Mouse (Mus musculus): ENCODE data around the gene Iqschfp.

The Iqschfp gene

DNA sequence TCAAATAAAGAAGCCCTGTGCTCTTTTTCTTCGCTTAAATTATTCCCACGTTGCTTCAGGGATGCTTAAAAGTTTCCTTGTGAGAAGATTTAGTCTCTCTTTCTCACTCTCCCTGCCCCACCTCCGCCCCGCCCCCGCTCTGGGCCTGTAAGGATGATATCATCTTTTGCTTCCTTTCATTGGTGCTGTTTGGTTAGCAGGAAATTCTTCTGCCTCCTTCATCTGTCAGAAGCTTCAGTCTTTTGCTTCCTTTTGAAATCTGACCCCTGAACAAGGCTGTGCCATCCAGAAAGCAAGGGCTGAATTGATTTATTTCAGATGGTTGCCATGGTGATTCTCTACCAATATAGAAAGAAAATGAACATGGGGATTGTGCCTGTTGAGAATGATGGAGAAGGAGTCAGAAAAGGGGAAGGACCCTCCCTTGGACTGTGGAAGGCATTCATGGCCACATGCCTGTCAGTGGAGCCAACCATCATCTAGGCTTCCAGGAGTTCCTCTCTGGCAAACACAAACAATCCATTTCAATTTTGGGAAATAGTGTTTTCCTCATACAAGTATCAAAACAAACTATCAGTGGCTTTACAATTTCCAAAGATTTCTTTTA, 62.5 kb downstream of the Iqschfp start:
- DNase-seq (ENCODE audit: low read depth) = no peak

DNA sequence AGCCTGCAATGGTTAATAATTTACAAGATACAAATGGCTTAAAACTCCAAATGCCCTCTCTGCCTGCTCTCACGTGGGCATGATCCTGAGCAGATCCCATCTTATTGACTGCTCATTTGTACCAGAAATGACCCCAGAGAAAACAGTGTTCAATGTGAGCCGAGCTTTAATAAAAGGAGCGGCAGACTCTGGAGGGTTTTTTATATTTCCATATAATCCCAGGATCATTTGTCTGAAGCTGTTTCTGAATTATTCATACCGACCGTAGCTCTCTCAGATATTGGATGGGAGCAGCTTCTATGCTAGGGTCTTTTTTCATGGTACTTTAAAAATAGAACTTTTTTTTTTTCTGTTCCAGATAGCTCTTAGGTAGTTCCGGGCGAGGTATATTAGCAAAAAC, 67.6 kb downstream of the Iqschfp start:
- no peak for DNase-seq (ENCODE audit: low read depth)

DNA sequence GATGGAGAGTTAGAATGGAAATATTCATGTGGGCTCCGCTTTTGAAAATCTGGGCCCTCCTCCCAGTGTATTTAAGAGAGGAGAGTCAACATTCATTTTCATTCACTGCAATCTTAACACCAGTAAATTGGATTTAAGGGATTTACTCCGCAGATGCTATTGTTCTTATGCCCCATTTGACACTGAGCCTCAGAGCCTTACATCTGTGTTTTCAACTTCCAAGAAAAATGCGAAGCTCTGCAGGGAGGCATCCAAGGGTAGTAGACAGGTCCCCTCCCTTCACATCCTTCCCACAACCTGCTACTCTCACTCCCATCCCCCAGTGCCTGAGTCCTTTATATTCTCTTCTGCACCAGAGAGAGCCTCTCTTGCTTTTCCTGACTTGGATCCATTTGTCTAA, 68.1 kb downstream of the Iqschfp start:
- no peak for DNase-seq (ENCODE audit: low read depth)

DNA sequence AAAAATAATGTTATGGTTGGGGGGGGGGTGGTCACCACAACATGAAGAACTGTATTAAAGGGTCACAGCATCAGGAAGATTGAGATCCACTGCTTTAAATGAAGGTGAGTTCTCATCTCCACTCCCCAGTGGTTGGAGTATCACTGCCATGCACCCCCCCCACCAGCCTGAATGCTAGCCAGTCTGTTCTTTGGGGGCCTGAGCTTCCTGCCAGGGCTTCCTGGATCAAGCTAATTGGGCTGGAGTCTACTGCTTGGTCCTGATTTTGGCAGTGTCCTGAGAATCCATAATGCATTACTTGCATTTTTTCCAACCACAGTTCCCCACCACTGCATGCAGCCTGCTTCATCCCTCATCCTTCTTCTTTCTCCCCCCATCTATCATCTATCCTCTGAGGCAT, 68.7 kb downstream of the Iqschfp start:
- DNase-seq (ENCODE audit: low read depth) = no peak

DNA sequence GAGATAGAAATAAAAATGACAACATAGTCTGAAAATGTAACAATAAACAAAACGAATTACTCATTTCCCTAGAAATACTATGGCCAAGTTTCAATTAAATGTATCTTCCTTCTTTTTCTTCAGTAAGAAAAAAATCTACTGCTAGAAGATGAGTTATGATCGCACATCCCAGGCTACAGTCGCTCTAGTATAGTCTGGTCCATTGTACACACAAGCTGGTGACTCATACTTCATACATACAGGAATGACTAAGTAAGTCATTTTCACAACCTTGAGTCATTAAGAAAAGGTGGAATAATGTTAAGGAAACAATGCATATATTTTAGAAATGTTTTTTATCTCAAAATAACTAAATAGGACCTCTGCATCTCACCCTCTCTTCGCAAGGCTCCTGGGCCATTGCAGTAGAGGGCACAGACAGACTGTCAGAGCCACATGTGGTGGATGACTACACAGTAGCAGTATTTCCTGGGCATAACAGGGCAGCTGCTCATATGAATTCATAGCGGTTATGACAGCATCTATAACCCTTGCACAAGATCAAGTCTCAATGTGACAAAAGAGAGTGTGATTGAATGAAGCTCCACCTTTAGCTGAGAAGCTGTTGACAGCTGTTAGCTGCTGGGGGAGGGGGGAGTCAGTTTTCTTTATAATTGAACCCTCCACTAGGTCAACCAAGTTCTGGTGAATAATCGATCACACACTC, 70.1 kb downstream of the Iqschfp start:
- no peak for DNase-seq (ENCODE audit: low read depth)

DNA sequence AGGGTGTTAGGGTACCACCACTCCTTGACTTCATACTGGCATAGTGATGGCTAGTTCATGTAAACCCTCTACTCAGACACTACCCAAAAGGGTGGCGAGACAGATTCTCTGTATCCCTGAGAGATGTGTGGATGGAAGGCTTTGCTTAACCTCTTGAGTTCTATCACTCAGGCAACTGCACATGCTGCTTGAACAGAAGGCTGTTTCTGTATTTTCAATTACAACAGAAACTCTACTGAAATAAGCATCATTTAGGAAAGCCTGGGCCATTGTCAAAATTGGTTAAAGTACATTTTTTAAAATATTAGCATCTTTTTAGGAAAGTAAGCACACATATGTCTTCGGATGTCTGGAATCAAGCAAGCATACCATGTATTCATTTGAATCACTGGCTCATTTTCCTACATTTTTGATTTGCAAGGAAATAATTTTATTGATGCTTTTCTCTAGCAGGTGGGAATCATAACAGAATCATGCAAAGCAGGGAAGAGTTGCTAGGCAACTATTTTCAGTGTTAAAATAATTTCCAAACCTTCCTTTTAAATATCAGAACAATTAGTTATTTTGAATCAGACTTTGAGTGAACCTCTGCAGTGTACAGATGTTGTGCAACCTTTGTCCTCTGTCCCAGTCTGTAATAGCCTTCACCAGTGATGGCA, 82.4 kb downstream of the Iqschfp start:
- DNase-seq (ENCODE audit: low read depth) = no peak

DNA sequence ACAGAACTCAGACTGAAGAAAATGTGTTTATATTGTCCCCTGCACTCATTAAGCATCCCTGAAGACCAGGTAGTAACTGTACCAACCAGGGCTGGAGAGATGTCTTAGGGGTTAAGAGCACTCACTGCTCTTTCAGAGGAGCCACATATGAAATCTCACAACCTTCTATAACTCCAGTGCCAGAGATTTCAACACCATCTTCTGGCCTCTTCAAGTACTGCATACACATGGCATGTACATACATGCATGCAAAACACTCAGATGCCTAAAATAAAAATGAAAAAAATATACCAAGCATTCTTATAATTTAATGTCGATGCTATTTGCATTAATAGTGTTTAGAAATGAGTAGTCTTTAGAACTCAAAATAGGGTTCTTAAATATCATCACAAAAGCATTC, 88.0 kb downstream of the Iqschfp start:
- no peak for DNase-seq (ENCODE audit: low read depth)

DNA sequence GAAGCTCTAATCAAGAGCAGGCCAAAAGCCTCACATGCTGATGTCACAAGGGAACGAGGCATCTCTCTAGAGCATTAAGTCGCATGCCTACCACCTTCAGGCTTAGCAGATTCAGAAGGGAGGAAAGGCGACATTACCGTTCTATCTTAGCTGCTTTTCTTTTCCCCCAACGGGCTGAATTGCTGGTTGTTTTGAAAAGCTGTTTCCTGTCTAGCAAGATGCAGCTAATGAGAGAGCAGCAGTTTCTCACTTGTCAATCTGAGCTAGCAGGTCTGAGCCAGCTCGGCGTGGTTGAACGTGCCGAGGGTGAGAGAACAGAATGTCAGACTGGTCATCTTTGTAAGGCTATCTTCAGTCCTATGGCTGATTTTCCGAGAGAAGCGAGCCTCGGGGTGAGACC, 91.3 kb downstream of the Iqschfp start:
- DNase-seq (ENCODE audit: low read depth) = no peak

DNA sequence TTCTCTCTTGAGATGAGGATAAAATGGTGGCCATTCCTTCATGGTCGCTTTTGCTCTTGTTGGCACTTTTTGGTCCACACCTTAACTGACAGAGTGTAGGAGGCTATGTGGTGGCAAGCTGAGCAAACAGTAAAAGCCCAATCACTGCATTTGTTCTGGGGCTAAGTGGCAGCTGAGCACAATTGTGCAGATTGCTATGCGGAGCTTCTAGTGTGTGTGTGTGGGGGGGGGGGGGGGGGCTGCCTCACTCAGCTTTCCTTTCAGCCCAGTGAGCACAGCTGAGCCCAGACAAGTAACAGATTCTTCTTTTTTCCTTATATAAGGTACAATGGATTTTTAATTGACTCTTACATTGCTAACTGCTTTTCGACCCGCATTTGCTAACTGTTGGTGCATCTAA, 110.4 kb downstream of the Iqschfp start:
- no peak for DNase-seq (ENCODE audit: low read depth)

DNA sequence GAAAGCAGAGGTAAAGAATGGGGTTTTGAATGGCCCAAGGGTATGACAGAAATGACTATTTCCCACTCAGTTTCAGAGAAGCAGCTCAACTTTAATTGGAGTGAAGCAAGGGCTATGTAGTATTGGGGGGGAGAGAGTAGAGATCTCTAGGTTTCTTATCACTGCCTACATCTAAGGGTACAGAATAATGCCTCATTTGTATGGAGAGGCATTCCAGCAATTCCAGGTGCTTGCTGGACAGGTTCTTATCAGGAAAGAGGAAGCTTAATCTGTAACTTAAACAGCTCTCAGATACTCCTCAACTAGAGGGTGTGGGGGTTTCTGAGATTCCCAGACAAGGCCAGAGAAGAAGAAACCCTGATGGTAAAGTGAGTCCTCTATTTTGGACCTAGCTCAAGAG, 120.3 kb downstream of the Iqschfp start:
- DNase-seq (ENCODE audit: low read depth) = no peak

DNA sequence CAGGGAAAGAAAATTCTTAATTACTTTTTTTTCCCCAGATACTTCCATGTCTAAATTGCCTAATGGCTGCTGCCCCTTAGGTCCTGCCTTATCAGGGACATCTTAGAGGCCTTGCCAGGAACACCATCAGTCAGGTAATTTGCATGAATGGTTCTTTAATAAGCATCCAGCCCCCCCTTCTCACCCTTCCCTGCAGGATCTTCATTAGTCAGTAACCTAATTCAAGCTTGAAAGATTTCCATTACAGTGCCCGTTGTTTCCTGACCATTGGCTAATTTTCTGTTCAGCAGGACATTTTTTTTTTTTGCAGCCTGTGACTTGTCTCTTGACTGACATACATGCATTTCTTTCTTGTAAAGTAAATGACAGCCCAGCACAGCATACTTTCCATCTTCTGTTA, 123.8 kb downstream of the Iqschfp start:
- DNase-seq (ENCODE audit: low read depth) = no peak

DNA sequence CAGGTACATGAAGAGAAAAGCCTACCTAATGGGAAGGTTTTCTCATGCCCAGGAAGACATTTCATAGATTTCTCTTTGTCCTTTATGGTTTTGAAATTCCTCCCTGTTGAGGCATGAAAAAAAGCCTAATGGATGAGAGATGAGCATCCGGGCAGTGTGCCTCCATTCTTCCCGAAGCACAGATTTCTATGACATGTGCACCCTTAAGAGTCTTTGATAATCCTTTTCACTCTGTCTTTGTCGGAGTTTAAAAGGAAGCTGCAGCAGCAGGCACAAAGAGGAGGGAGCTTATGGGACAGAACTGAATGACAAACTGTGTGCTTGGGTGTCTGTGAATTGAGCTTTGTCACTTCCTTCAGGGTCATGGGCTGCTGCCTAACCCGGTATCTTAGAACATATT, 127.4 kb downstream of the Iqschfp start:
- no peak for DNase-seq (ENCODE audit: low read depth)

DNA sequence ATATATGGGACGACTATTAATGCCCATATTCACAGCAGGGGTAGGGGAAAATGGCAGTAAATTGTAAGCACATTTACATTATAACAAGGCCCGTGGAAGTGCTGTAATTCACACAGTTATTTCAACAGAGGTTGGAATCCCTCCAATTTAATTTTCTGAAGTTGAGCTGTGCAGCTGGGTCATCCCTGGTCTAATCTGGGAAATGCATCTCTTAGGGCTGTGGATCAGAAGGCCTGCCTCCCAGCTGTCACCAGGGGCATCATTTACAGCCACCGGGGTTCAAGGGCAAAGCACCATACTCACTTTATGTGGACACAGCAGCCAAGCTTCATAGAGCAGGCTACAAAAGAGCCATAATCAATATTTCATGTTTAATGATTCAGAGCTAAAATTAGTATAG, 144.1 kb downstream of the Iqschfp start:
- no peak for DNase-seq (ENCODE audit: low read depth)

DNA sequence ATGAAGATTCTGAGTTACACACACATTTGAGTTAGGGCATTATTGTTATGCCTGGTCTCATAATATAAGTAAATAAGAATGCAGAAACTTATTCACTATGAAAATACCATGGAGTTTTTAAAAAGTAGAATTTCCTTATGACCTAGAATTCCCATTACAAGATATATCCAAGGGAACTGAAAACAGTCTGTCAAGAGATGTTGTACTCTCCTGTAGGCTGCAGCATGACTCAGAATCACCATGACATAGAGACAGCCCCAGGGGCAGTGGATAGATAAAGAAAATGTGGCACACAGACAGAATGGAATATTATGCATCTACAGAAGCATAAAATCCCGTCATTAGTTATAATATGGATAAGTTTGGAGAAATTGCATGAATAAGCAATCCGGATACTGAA, 150.9 kb downstream of the Iqschfp start:
- DNase-seq (ENCODE audit: low read depth) = no peak

DNA sequence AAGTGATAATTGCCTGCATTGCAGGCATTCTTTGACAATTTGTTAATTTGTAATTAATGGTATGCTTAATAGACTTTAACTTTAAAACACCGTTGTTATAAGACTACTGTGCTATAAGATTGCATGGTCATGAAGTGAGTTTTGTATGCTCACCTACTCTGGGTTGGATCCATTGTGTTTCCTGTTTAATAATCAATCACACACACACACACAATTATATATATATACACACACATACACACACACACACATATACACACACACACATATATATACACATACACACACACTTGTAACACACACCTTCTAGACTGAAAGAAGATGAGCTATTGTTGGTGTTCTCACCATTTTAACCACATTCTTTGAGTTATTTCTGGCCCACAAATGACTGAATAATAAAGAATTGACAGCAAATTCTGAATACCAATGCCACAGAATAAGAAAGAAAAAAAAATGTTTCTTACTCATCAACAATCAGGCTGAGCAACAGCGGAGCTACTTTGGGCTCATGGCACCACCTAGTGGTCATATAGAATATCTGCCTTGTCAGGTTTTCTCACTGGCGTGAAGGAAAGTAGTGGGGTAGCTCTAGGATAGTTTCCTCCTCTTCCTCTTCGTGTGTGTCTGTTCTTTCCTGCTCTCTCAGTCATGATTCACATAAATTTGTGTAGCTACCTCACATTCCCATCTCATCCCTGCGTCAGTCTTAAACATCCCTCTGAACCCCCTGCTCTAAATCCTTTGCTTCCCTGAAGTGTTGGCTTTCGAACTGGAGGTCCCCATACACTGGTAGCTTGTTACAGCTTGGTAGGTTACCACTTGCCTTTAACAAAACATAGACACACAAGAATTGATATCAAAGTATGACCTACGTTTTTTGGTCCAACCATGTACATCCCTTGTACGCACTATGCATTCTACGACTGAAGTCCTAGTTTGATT, 153.7 kb downstream of the Iqschfp start:
- peak; percentile 6 for DNase-seq (ENCODE audit: low read depth)

DNA sequence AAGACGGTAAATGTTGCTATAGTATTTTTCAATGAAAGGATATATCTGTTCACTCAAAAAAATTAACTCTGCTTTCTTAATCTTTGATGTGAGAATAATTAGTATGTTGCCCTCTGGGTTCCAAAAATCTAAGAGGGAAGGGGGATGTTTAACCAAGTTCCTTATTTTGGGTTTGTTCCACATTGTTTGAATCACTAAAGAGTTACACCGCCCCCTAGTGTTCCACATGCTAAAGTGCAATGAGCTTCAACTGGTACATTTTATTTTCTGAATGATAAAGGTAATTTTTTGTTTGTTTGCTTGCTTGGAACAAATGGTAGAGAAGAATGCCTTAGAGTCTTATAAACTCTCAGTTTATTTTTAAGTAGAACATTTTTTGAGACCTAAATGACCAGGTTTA, 161.5 kb downstream of the Iqschfp start:
- no peak for DNase-seq (ENCODE audit: low read depth)

DNA sequence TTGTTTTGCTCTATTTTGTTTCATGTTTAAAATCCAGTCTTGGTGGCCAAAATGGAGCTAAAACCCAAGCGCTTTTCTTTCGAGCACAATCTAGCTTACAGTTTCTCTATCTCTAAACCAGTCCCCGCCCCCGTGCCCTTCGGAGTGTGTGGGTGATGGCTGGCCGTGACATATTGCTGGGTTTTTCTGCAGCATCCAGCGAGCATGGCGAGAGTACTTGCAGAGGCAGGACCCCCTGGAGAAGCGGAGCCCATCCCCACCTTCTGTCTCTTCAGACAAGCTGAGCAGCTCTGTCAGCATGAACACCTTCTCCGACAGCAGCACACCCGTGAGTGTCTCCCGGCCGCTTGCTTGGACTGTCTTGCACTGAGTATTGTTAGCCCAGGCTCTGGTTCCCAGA, 163.0 kb downstream of the Iqschfp start:
- DNase-seq (ENCODE audit: low read depth) = no peak

DNA sequence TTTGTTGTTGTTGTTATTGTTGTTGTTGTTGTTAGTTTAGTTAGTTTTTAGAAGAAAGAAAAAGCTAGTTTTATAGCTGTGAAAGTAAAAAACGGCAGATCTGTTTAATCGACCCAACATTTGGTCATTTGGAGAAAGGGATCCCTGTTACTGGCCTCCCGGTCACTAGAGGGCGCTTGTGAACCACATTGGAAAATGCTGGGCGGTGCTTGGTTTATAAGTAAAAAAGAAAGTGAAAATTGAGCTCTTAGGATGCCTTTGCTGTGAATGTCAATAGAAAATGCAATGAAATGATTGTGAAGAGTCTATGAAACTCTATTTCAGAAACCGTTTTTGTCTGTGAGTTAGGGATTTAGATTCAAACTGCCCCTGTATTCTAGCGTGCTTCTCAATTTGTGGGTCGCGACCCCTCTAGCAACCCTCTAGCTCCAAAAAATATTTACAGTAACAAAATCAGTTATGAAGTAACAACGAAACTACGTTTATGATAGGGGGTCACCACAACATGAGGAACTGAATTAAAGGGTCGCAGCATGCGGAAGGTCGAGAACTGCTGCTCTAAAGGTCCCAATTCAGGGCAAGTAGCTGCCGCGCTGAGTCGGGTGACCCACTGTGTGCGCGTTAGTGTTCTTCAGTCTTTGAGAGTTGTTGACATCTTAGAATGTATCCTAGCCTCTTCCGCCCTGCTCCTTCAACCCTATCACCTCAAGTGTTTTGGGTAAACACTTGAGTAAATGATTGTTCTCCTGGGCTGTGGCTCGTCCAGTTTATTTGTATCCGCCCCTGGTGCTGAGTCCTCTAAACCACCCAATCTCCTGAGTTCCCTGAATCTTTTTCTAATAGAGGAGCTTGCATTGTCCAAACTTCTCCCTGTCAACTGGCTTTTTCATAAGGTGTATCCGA, 164.6 kb downstream of the Iqschfp start:
- DNase-seq (ENCODE audit: low read depth) = peak; percentile 36

DNA sequence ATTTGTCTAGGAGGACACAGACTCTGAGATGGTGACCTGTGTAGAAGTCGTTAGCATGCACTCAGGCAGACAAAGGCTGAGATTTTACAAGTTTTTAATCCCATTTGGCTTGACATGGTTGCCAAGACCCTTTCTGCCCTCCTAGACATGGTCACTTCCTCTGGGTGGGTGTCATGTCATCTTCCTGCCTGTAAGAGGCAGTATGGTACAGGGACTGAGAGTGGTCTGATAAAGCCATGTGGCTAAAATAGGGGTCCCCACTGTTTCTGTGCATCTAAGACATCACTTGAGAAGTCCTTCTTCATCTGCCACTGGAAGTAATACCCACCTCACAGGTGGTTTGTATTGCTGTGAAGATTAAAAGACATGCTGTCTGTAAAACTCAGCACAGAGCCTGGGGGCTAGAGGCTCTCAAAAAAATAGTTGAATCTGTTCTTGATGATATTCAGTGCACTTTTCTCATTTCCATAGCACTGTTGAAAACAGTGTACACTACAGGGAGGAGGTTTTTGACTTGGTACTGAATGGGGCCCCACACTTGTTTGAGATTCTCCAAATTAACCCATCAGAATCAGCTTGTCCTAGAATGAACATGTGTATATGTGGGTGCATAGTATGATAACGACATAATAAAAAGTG, 167.2 kb downstream of the Iqschfp start:
- no peak for DNase-seq (ENCODE audit: low read depth)

DNA sequence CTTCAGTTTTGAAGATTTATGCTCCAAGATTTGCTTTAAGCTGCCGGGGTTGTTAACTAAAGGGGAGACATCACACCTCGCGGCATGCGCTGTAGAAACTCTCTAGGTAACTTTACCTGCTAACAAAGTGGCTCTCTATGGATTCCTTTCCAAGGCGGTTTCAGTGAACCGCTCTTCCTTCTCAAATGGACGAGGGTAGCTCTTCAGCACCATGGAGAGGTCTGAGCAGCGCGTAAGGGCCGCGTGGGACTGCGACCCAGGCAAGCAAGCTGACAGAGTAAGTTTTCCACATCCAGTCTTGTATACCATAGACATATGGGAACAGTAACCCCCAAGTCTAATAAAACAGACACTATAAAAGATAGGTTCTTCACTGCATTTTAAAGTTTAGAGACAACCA, 172.7 kb downstream of the Iqschfp start, which contains the start of gene Schip1:
Gene Schip1, plus strand, starts transcription at position 72 of the 400 bp plus-strand sequence.
- no peak for DNase-seq (ENCODE audit: low read depth)
